Mouse (Mus musculus) hindbrain, embryonic 11.5 days (tissue): Measurements from ENCODE around the gene Gng13. TPM values are rescaled to one million over a fixed set of nuclear protein-coding genes. Genes with fewer than 3 reads are reported as not detected.
"Not testable (repeated sequence)": the region's sequence is repeated elsewhere in the genome, so short reads cannot be mapped to it uniquely, and the experiment has no call there.

Source experiments
- ATAC-seq: fragments of 200-750 bp; cut with Nextera tagmentation; 2 replicates; pipeline ENCODE4 v1.8.0; 2017; ENCODE audit warnings: mild to moderate bottlenecking, moderate TSS enrichment, moderate library complexity; ENCODE audit not compliant: low FRiP score
- DNase-seq: peaks from one replicate; pipeline ENCODE4 v3.0.0-alpha.2; 2015; ENCODE audit warnings: low spot score
- H3K27ac ChIP-seq: fragments of 300-500 bp; sonication (generic); 2 replicates; pipeline ENCODE4 v1.5.1; 2014; ENCODE audit warnings: mild to moderate bottlenecking, low read depth, low read length
- H3K27me3 ChIP-seq: fragments of 300-500 bp; sonication (generic); 2 replicates; pipeline ENCODE4 v1.6.1; 2014; ENCODE audit warnings: mild to moderate bottlenecking, low read length, moderate library complexity, mixed read lengths; ENCODE audit not compliant: control insufficient read depth, insufficient read depth
- H3K36me3 ChIP-seq: fragments of 300-500 bp; sonication (generic); 2 replicates; pipeline ENCODE4 v1.6.1; 2014; ENCODE audit warnings: mild to moderate bottlenecking, low read length, moderate library complexity, mixed read lengths; ENCODE audit not compliant: control insufficient read depth, insufficient read depth
- H3K4me1 ChIP-seq: fragments of 300-500 bp; sonication (generic); replicated peaks from 2 replicates; pipeline ENCODE4 v1.6.1; 2014; ENCODE audit warnings: low read length, mixed read lengths; ENCODE audit not compliant: control insufficient read depth, insufficient read depth
- H3K4me2 ChIP-seq: fragments of 300-500 bp; sonication (generic); replicated peaks from 2 replicates; pipeline ENCODE4 v1.6.1; 2014; ENCODE audit warnings: mild to moderate bottlenecking, low read depth, low read length
- H3K4me3 ChIP-seq: fragments of 300-500 bp; sonication (generic); 2 replicates; pipeline ENCODE4 v1.5.1; 2014; ENCODE audit warnings: low read depth, low read length
- H3K9ac ChIP-seq: fragments of 300-500 bp; sonication (generic); 2 replicates; pipeline ENCODE4 v1.6.1; 2014; ENCODE audit warnings: low read depth, low read length
- H3K9me3 ChIP-seq: fragments of 300-500 bp; sonication (generic); 2 replicates; pipeline ENCODE4 v1.6.1; 2016; ENCODE audit warnings: low read length; ENCODE audit not compliant: control insufficient read depth
- WGBS: fragments of 180-500 bp; shearing (Covaris S2); extraction: QIAGEN DNeasy Blood & Tissue Kit; methylation state at CpG from one replicate; pipeline ENCODE4 v1.1.7; 2014; 5-methylcytosine and 5-hydroxymethylcytosine counted together
- polyA plus RNA-seq: library from polyadenylated mRNA; unstranded; fragments of >200 nt; fragmentation: Nextera tagmentation; extraction: Ambion mirVana; gene quantifications from 2 replicates; pipeline ENCODE4 v1.2.1, GENCODE M21; 2014

Gene Gng13
- polyA plus RNA-seq, 1 experiment from 2014 or later, result 2.5 TPM

- H3K4me3 ChIP-seq, H3K27me3 ChIP-seq, H3K9ac ChIP-seq, H3K27ac ChIP-seq, H3K4me2 ChIP-seq, H3K9me3 ChIP-seq, ATAC-seq, H3K36me3 ChIP-seq, DNase-seq, H3K4me1 ChIP-seq: not testable (repeated sequence)
- WGBS, result 72% methylated on average over 12 of the region's 12 CpGs
Measured at GRCm38 (mm10) chr17:25741471-25741870, 24.5 kb downstream of the Gng13 start.

- H3K9me3 ChIP-seq, result no peaks in the 10 kb centered on the region
- ATAC-seq (no peak), DNase-seq (no peak)
- H3K27ac ChIP-seq, result no peak overlapping the region
- WGBS, result 93% methylated on average over 9 of the region's 9 CpGs
- H3K4me2 ChIP-seq, result no peak overlapping the region
- H3K9ac ChIP-seq, result no peak overlapping the region
- H3K4me1 ChIP-seq, result no peaks in the 10 kb centered on the region
- H3K27me3 ChIP-seq, result no peaks in the 10 kb centered on the region
- no peaks in the 10 kb centered on the region for H3K36me3 ChIP-seq
- no peak overlapping the region for H3K4me3 ChIP-seq
Measured at GRCm38 (mm10) chr17:25743831-25744230, 26.9 kb downstream of the Gng13 start.

GRCm38 (mm10) chr17:25744311-25744710, 27.3 kb downstream of the Gng13 start:
- 84% methylated on average over 10 of the region's 10 CpGs for WGBS
- no peak overlapping the region for H3K27ac ChIP-seq
- H3K36me3 ChIP-seq, result no peaks in the 10 kb centered on the region
- H3K27me3 ChIP-seq, result no peaks in the 10 kb centered on the region
- no peak overlapping the region for H3K4me3 ChIP-seq
- H3K4me1 ChIP-seq, result no peaks in the 10 kb centered on the region
- DNase-seq, result no peak
- H3K9ac ChIP-seq, result no peak overlapping the region
- no peaks in the 10 kb centered on the region for H3K9me3 ChIP-seq
- ATAC-seq, result no peak
- H3K4me2 ChIP-seq, result no peak overlapping the region

- Histone ChIP-seq H3K9ac (no peak overlapping the region), H3K27me3 (no peaks in the 10 kb centered on the region), H3K4me2 (no peak overlapping the region), H3K27ac (no peak overlapping the region), H3K4me3 (no peak overlapping the region), H3K36me3 (no peaks in the 10 kb centered on the region), H3K9me3 (no peaks in the 10 kb centered on the region), H3K4me1 (no peaks in the 10 kb centered on the region)
- DNase-seq, result no peak
- ATAC-seq, result no peak
- 95% methylated on average over 4 of the region's 4 CpGs for WGBS
Measured at GRCm38 (mm10) chr17:25748238-25748637, 31.3 kb downstream of the Gng13 start.

GRCm38 (mm10) chr17:25749314-25749713, 32.3 kb downstream of the Gng13 start:
- Histone ChIP-seq H3K4me2 (no peak overlapping the region), H3K36me3 (no peaks in the 10 kb centered on the region), H3K27me3 (no peaks in the 10 kb centered on the region), H3K9ac (no peak overlapping the region), H3K4me3 (no peak overlapping the region), H3K9me3 (no peaks in the 10 kb centered on the region), H3K27ac (no peak overlapping the region), H3K4me1 (no peaks in the 10 kb centered on the region)
- WGBS, result 87% methylated on average over 6 of the region's 6 CpGs
- DNase-seq (no peak), ATAC-seq (no peak)

GRCm38 (mm10) chr17:25751446-25751845, 34.5 kb downstream of the Gng13 start:
- 80% methylated on average over 5 of the region's 5 CpGs for WGBS
- H3K9ac ChIP-seq, result no peak overlapping the region

GRCm38 (mm10) chr17:25754241-25754640, 37.3 kb downstream of the Gng13 start, which contains the start of gene Msln:
Gene Msln, minus strand, starts transcription at chr17:25754378.
- H3K9ac ChIP-seq, result no peak within 1 kb of the TSS
- H3K9me3 ChIP-seq, result no peaks in the 10 kb centered on the region
- no peak within 1 kb of the TSS for H3K4me3 ChIP-seq
- no peak within 1 kb of the TSS for H3K4me2 ChIP-seq
- 85% methylated on average over 9 of the region's 9 CpGs for WGBS
- DNase-seq, result no peak
- ATAC-seq, result no peak
- no peak within 1 kb of the TSS for H3K27ac ChIP-seq
- H3K36me3 ChIP-seq, result no peaks in the 10 kb centered on the region
- H3K4me1 ChIP-seq, result no peaks in the 10 kb centered on the region
- H3K27me3 ChIP-seq, result no peaks in the 10 kb centered on the region

More at GRCm38 (mm10) chr17:25751446-25751845, 34.5 kb downstream of the Gng13 start:
- Histone ChIP-seq H3K36me3 (no peaks in the 10 kb centered on the region), H3K27me3 (no peaks in the 10 kb centered on the region), H3K4me2 (no peak overlapping the region), H3K27ac (no peak overlapping the region), H3K4me3 (no peak overlapping the region), H3K4me1 (no peaks in the 10 kb centered on the region), H3K9me3 (no peaks in the 10 kb centered on the region)
- ATAC-seq, result no peak
- no peak for DNase-seq

- 73% methylated on average over 4 of the region's 4 CpGs for WGBS
- no peak overlapping the region for H3K27ac ChIP-seq
Measured at GRCm38 (mm10) chr17:25755086-25755485, 38.1 kb downstream of the Gng13 start.

GRCm38 (mm10) chr17:25755627-25756377, 38.8 kb downstream of the Gng13 start:
- 54% methylated on average over 4 of the region's 4 CpGs for WGBS
- H3K9me3 ChIP-seq, result no peaks in the 10 kb centered on the region
- H3K27me3 ChIP-seq, result no peaks in the 10 kb centered on the region
- H3K36me3 ChIP-seq, result no peaks in the 10 kb centered on the region
- no peak overlapping the region for H3K27ac ChIP-seq
- no peak overlapping the region for H3K4me2 ChIP-seq
- H3K4me1 ChIP-seq, result no peaks in the 10 kb centered on the region
- H3K4me3 ChIP-seq, result no peak overlapping the region
- ATAC-seq, result no peak
- no peak overlapping the region for H3K9ac ChIP-seq
- DNase-seq, result no peak

More at GRCm38 (mm10) chr17:25755086-25755485, 38.1 kb downstream of the Gng13 start:
- Histone ChIP-seq H3K4me1 (no peaks in the 10 kb centered on the region), H3K9ac (no peak overlapping the region), H3K36me3 (no peaks in the 10 kb centered on the region), H3K27me3 (no peaks in the 10 kb centered on the region), H3K4me3 (no peak overlapping the region), H3K4me2 (no peak overlapping the region), H3K9me3 (no peaks in the 10 kb centered on the region)
- DNase-seq, result no peak
- ATAC-seq, result no peak
